Mouse (Mus musculus) heart, postnatal 0 days (tissue): ENCODE measurements at regions not wholly inside any gene's neighbourhood (a gene's known extent, or its start where the extent isn't known, plus 50 kb on each side); places are given as distances from the start of the nearest gene placed in this dataset.
"Not testable (repeated sequence)": the region's sequence is repeated elsewhere in the genome, so short reads cannot be mapped to it uniquely, and the experiment has no call there.

Source experiments
- ATAC-seq: fragments of 200-750 bp; cut with Nextera tagmentation; 2 replicates; pipeline ENCODE4 v1.8.0; 2017; ENCODE audit warnings: low read depth, moderate number of reproducible peaks, moderate library complexity; ENCODE audit not compliant: insufficient read depth
- DNase-seq: peaks from one replicate; pipeline ENCODE4 v3.0.0-alpha.2; 2016; ENCODE audit warnings: low spot score
- H3K27ac ChIP-seq: fragments of 300-500 bp; sonication (generic); 2 replicates; pipeline ENCODE4 v1.5.1; 2014; ENCODE audit warnings: low read depth, mild to moderate bottlenecking
- H3K27me3 ChIP-seq: fragments of 300-500 bp; sonication (generic); 2 replicates; pipeline ENCODE4 v1.6.1; 2014; ENCODE audit warnings: low read length, mixed read lengths; ENCODE audit not compliant: control insufficient read depth, insufficient read depth
- H3K36me3 ChIP-seq: fragments of 300-500 bp; sonication (generic); replicated peaks from 2 replicates; pipeline ENCODE4 v1.6.1; 2014; ENCODE audit warnings: low read length, mixed read lengths; ENCODE audit not compliant: control insufficient read depth, insufficient read depth
- H3K4me1 ChIP-seq: fragments of 300-500 bp; sonication (generic); 2 replicates; pipeline ENCODE4 v1.6.1; 2014; ENCODE audit warnings: antibody characterized with exemption; ENCODE audit not compliant: control insufficient read depth, insufficient read depth
- H3K4me2 ChIP-seq: fragments of 300-500 bp; sonication (generic); 2 replicates; pipeline ENCODE4 v1.6.1; 2014; ENCODE audit warnings: low read depth, mild to moderate bottlenecking, low read length, moderate library complexity
- H3K4me3 ChIP-seq: fragments of 300-500 bp; sonication (generic); 2 replicates; pipeline ENCODE4 v1.5.1; 2014; ENCODE audit warnings: low read depth, low read length
- H3K9ac ChIP-seq: fragments of 300-500 bp; sonication (generic); replicated peaks from 2 replicates; pipeline ENCODE4 v1.6.1; 2014; ENCODE audit warnings: low read depth, low read length, mixed read lengths
- H3K9me3 ChIP-seq: fragments of 300-500 bp; sonication (generic); replicated peaks from 2 replicates; pipeline ENCODE4 v1.6.1; 2016; ENCODE audit warnings: low read length; ENCODE audit not compliant: control insufficient read depth
- CTCF ChIP-seq: IDR thresholded peaks from 2 replicates; pipeline ENCODE4 v1.5.1; 2016; ENCODE audit warnings: antibody characterized with exemption, control low read depth, low read depth
- EP300 ChIP-seq: IDR thresholded peaks from 2 replicates; pipeline ENCODE4 v1.6.1; 2016; ENCODE audit warnings: antibody characterized with exemption, low read depth
- WGBS: fragments of 180-500 bp; shearing (Covaris S2); extraction: QIAGEN DNeasy Blood & Tissue Kit; methylation state at CpG from one replicate; pipeline ENCODE4 v1.1.7; 2014; 5-methylcytosine and 5-hydroxymethylcytosine counted together

DNA sequence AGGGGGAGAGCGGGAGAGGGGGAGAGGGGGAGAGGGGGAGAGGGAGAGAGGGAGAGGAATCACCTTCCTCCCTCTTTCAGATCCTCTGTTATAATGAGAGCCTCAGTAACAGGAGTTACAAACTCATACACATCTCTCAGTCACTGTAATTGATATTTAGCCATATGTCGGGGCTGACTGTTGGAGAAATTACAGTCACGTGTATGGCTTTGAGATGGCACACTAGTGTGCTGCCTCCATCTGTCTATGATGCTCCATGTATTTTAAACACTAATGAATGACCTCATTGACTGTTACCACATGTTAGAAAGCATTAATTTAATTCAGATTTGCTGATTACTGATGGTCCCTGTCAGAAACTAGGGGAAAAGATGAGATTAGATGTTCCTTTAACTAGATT is 102.1 kb upstream of the Wdfy3 start:
- Histone ChIP-seq H3K9me3 (no peaks in the 10 kb centered on the region), H3K4me3 (no peak overlapping the region), H3K27ac (no peak overlapping the region), H3K36me3 (no peaks in the 10 kb centered on the region), H3K9ac (no peak overlapping the region), H3K4me1 (no peaks in the 10 kb centered on the region), H3K27me3 (no peaks in the 10 kb centered on the region), H3K4me2 (no peak overlapping the region)
- ATAC-seq: no peak
- TF ChIP-seq CTCF (no peak), EP300 (no peak)
- no peak for DNase-seq
- 74% methylated on average over 2 of the region's 3 CpGs for WGBS

DNA sequence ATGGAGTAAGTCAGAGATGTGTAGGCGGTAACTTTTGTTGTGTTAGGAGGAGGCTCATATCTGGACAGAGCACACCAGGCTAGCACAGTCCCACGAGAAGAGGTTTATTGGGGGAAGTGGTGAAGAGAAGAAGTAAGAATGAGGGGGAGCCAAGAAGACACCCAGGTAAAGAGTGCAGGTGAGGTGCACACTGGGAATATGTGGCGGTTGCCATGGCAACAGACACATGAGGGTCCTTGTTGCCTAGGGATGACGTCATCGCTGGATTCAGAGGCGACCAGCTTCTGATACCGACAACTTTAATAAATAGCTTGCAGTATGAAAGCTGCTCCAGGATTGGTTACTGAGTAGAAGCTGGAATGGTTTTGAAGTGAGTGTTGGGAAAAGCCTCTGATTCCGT is 110.5 kb upstream of the Wdfy3 start:
- ATAC-seq (no peak), DNase-seq (no peak)
- Histone ChIP-seq H3K27me3 (no peaks in the 10 kb centered on the region), H3K27ac (no peak overlapping the region), H3K4me3 (no peak overlapping the region), H3K9ac (no peak overlapping the region), H3K4me1 (no peaks in the 10 kb centered on the region), H3K36me3 (no peaks in the 10 kb centered on the region), H3K4me2 (no peak overlapping the region), H3K9me3 (no peaks in the 10 kb centered on the region)
- TF ChIP-seq CTCF (no peak), EP300 (no peak)
- WGBS: 77% methylated on average over 8 of the region's 8 CpGs

DNA sequence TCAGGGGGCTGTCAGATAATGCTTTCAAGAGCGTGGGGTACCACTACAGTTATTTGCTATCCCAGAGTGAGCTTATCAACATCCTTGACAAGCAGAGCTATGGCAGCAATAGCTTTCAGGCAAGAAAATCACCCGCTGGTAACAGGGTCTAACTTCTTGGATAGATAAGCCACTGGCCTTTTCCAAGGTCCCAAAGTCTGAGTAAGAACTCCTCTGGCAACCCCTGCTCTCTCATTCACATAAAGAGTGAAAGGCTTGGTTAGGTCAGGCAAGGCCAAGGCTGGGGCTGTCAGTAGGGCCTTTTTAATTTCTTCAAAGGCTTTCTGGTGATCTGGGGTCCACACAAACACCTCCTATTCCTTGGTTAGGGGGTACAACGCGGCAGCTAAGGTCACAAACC is 119.2 kb upstream of the Wdfy3 start:
- not testable (repeated sequence) for H3K4me2 ChIP-seq, H3K4me1 ChIP-seq, H3K36me3 ChIP-seq, H3K9me3 ChIP-seq, H3K9ac ChIP-seq, H3K27me3 ChIP-seq, ATAC-seq, H3K4me3 ChIP-seq, H3K27ac ChIP-seq, DNase-seq
- 45% methylated on average over 4 of the region's 4 CpGs for WGBS

DNA sequence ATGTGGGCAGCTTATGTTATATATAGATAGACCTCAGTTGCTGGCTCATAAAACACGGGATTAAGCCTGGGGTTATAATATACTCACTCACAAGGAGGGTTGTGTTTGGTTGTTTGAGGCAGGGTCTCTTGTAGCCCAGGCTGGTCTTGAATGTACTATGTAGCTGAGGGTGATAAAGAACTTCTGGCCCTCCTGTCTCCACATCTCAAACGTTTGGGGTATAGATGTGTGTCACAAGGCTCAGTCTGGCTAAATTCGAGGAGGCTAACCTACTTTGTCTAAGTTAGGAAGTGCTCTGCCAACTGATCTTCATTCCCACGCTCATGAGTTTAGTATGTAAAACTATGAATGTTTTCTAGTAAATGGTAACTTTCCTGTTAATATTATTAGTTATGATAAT is 136.7 kb upstream of the Wdfy3 start:
- no peak overlapping the region for H3K4me3 ChIP-seq
- no peak overlapping the region for H3K9ac ChIP-seq
- H3K4me1 ChIP-seq: no peaks in the 10 kb centered on the region
- no peak overlapping the region for H3K27ac ChIP-seq
- H3K36me3 ChIP-seq: no peaks in the 10 kb centered on the region
- DNase-seq: no peak
- TF ChIP-seq CTCF (no peak), EP300 (no peak)
- H3K27me3 ChIP-seq: no peaks in the 10 kb centered on the region
- 40% methylated on average over 4 of the region's 4 CpGs for WGBS
- H3K4me2 ChIP-seq: peak overlapping the region; percentile 44; the same call in 1 of the 2 replicates
- ATAC-seq: no peak
- no peaks in the 10 kb centered on the region for H3K9me3 ChIP-seq

DNA sequence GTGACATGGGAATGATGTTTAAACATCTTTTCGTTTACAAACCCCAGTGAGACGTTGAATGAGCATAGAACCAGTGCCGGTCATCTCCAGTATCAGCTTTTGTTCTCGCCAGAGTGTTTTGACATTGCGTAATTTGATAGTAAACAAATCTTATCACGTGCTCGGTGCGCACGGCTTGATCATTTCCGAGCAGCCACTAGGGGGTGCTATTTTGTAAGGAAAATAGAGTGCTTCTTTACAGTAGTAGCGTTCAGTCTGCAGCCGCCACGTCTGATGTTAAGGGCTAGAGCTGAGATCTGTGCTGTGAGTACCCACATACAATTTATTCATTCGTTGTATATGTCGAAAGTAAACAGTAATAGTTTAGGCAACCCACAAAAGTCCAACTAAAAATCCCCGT is 137.2 kb upstream of the Wdfy3 start:
- Histone ChIP-seq H3K4me1 (no peaks in the 10 kb centered on the region), H3K9ac (no peak overlapping the region), H3K27ac (no peak overlapping the region), H3K27me3 (no peaks in the 10 kb centered on the region), H3K4me3 (no peak overlapping the region), H3K9me3 (no peaks in the 10 kb centered on the region), H3K36me3 (no peaks in the 10 kb centered on the region), H3K4me2 (peak overlapping the region; percentile 44; the same call in 1 of the 2 replicates)
- peak; percentile 79 for TF ChIP-seq CTCF
- TF ChIP-seq EP300: no peak
- WGBS: 2% methylated on average over 16 of the region's 16 CpGs
- DNase-seq (peak; percentile 65), ATAC-seq (peak; percentile 70; the same call in 1 of the 2 replicates)

DNA sequence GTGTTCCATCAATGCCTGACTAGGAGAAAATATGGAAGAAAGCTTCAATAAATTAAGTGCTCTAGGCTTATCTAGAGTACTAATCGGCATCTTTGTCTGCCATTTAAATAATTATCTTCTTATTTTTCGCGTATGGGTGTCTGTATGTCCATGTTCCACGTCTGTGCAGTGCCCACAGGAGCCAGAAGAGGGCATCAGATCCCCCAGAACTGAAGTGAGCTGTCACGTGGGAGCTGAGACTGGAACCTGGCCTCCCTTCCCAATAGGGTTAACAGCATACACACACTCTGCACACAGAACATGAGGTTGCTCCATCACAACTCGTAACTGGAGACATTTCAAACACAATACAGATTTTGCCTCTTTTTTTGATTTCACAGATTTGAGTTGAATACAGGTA is 143.4 kb upstream of the Wdfy3 start:
- Histone ChIP-seq H3K4me3 (no peak overlapping the region), H3K4me1 (no peaks in the 10 kb centered on the region), H3K27me3 (no peaks in the 10 kb centered on the region), H3K36me3 (no peaks in the 10 kb centered on the region), H3K4me2 (no peak overlapping the region), H3K9me3 (no peaks in the 10 kb centered on the region), H3K9ac (no peak overlapping the region), H3K27ac (no peak overlapping the region)
- ATAC-seq: no peak
- TF ChIP-seq EP300 (no peak), CTCF (peak; percentile 22; the same call in 1 of the 2 replicates)
- 59% methylated on average over 6 of the region's 6 CpGs for WGBS
- no peak for DNase-seq
